In genomic region chr7:78598147-78598546, GRCm38 (mm10) we compare ENCODE assay signal across 13 mouse cellular contexts.
DNase-seq lines count a peak whose midpoint lies in the region; ATAC-seq lines count a peak whose summit lies in the region.
"Had no signal": no experiment of that assay in that cellular context is flagged by ENCODE, and none has a peak within 500 bp of the region (broad histone marks: within the 10 kb centered on the region; RNA-seq: fewer than 3 reads in every experiment).

No protein-coding gene starts in this region.

- no peak overlapping the region for H3K4me3 ChIP-seq in forebrain, embryonic 12.5 days (replicated peaks)
- no peak overlapping the region for H3K4me3 ChIP-seq in forebrain, embryonic 11.5 days (ENCODE audit: low read depth, low read length)
- H3K4me3 ChIP-seq in hindbrain, embryonic 13.5 days, result no peak overlapping the region
- no peak overlapping the region for H3K4me3 ChIP-seq in neural tube, embryonic 14.5 days (ENCODE audit: low read depth, low read length)
- H3K4me3 ChIP-seq: heart, embryonic 12.5 days; kidney, embryonic 15.5 days; myocyte had no signal

- ATAC-seq in forebrain, embryonic 12.5 days (ENCODE audit: low FRiP score), result peak; percentile 59; the same call in 1 of the 2 replicates
- no peak; the same call in 1 of the 2 replicates for ATAC-seq in forebrain, embryonic 11.5 days (replicated peaks; ENCODE audit: low FRiP score)
- peak; percentile 56 for ATAC-seq in CD4-positive, CD25-positive, alpha-beta regulatory T cell, adult 4 months
- no peak for ATAC-seq in hindbrain, embryonic 13.5 days (ENCODE audit: low FRiP score)
- peak; percentile 15; the same call in 1 of the 2 replicates for ATAC-seq in neural tube, embryonic 14.5 days (ENCODE audit: low read depth)

- H3K9me3 ChIP-seq in forebrain, embryonic 12.5 days, result no peaks in the 10 kb centered on the region
- H3K9me3 ChIP-seq in forebrain, embryonic 11.5 days (ENCODE audit: control insufficient read depth, low read length), result no peaks in the 10 kb centered on the region
- H3K9me3 ChIP-seq in hindbrain, embryonic 13.5 days, result no peaks in the 10 kb centered on the region
- H3K9me3 ChIP-seq in neural tube, embryonic 14.5 days (ENCODE audit: control insufficient read depth, low read length), result no peaks in the 10 kb centered on the region
- H3K9me3 ChIP-seq: heart, embryonic 12.5 days; kidney, embryonic 15.5 days had no signal

- peaks cover 13% of the 10 kb centered on the region for H3K27me3 ChIP-seq in forebrain, embryonic 12.5 days
- H3K27me3 ChIP-seq in forebrain, embryonic 11.5 days (ENCODE audit: control insufficient read depth, insufficient read depth, low read length), result 0 out of 2 replicates have a peak, but pooled peaks cover 2% of the 10 kb centered on the region
- peaks cover 14% of the 10 kb centered on the region; the same call in 1 of the 2 replicates for H3K27me3 ChIP-seq in hindbrain, embryonic 13.5 days
- no peaks in the 10 kb centered on the region for H3K27me3 ChIP-seq in neural tube, embryonic 14.5 days (ENCODE audit: control insufficient read depth, insufficient read depth, low read length)

- H3K4me2 ChIP-seq in forebrain, embryonic 12.5 days, result no peak overlapping the region
- no peak overlapping the region for H3K4me2 ChIP-seq in forebrain, embryonic 11.5 days (ENCODE audit: low read depth, low read length, severe bottlenecking)
- 0 out of 2 replicates have a peak overlapping the region, but pooled peaks have one; percentile 24 for H3K4me2 ChIP-seq in hindbrain, embryonic 13.5 days
- no peak overlapping the region for H3K4me2 ChIP-seq in neural tube, embryonic 14.5 days (ENCODE audit: low read depth, low read length)
- H3K4me2 ChIP-seq: heart, embryonic 12.5 days; kidney, embryonic 15.5 days; lung, embryonic 14.5 days had no signal

- WGBS in forebrain, embryonic 12.5 days, result 55% methylated on average over 12 of the region's 12 CpGs
- 52% methylated on average over 12 of the region's 12 CpGs for WGBS in forebrain, embryonic 11.5 days
- WGBS in hindbrain, embryonic 13.5 days, result 29% methylated on average over 12 of the region's 12 CpGs
- 34% methylated on average over 12 of the region's 12 CpGs for WGBS in neural tube, embryonic 14.5 days

- H3K4me1 ChIP-seq in forebrain, embryonic 12.5 days, result peaks cover 16% of the 10 kb centered on the region
- peaks cover 7% of the 10 kb centered on the region; the same call in 1 of the 2 replicates for H3K4me1 ChIP-seq in forebrain, embryonic 11.5 days (replicated peaks; ENCODE audit: control insufficient read depth, insufficient read depth, low read length)
- peaks cover 27% of the 10 kb centered on the region for H3K4me1 ChIP-seq in hindbrain, embryonic 13.5 days (replicated peaks)
- peaks cover 4% of the 10 kb centered on the region; the same call in 1 of the 2 replicates for H3K4me1 ChIP-seq in neural tube, embryonic 14.5 days (ENCODE audit: control insufficient read depth, insufficient read depth, low read length)
- H3K4me1 ChIP-seq: heart, embryonic 12.5 days had no signal

- H3K36me3 ChIP-seq in forebrain, embryonic 12.5 days (replicated peaks), result no peaks in the 10 kb centered on the region
- no peaks in the 10 kb centered on the region for H3K36me3 ChIP-seq in forebrain, embryonic 11.5 days (ENCODE audit: control insufficient read depth, insufficient read depth, low read length)
- H3K36me3 ChIP-seq in hindbrain, embryonic 13.5 days, result no peaks in the 10 kb centered on the region
- H3K36me3 ChIP-seq in neural tube, embryonic 14.5 days (ENCODE audit: control insufficient read depth, insufficient read depth, low read length), result no peaks in the 10 kb centered on the region
- H3K36me3 ChIP-seq: heart, embryonic 12.5 days; kidney, embryonic 15.5 days had no signal

- no peak for DNase-seq in forebrain, embryonic 11.5 days (ENCODE audit: low spot score)
- no peak for DNase-seq in gastrocnemius, adult 8-10 months (ENCODE audit: low spot score in 2 of 2)
- no peak for DNase-seq in adrenal gland, adult 8-10 months
- no peak for DNase-seq in urinary bladder, postnatal 25 days (ENCODE audit: low spot score)
- DNase-seq: lung, embryonic 14.5 days; spleen, adult 18-20 months had no signal

- no peak overlapping the region for H3K9ac ChIP-seq in forebrain, embryonic 12.5 days
- H3K9ac ChIP-seq in forebrain, embryonic 11.5 days (ENCODE audit: low read length), result no peak overlapping the region
- no peak overlapping the region for H3K9ac ChIP-seq in hindbrain, embryonic 13.5 days
- H3K9ac ChIP-seq in neural tube, embryonic 14.5 days (replicated peaks; ENCODE audit: low read depth, low read length), result no peak overlapping the region
- H3K9ac ChIP-seq: heart, embryonic 12.5 days; kidney, embryonic 15.5 days; lung, embryonic 14.5 days had no signal

- peak overlapping the region; percentile 19; the same call in 1 of the 2 replicates for H3K27ac ChIP-seq in forebrain, embryonic 12.5 days
- H3K27ac ChIP-seq in forebrain, embryonic 11.5 days (ENCODE audit: low read depth, low read length), result no peak overlapping the region
- H3K27ac ChIP-seq in hindbrain, embryonic 13.5 days, result no peak overlapping the region
- no peak overlapping the region for H3K27ac ChIP-seq in neural tube, embryonic 14.5 days (ENCODE audit: low read depth, low read length)
- H3K27ac ChIP-seq: kidney, embryonic 15.5 days had no signal

Comparison
In these comparisons a context has a peak if more than half of its experiments do, and no peak if none do; other contexts are left out.
1. ATAC-seq: peak in forebrain, embryonic 12.5 days (single experiment), CD4-positive, CD25-positive, alpha-beta regulatory T cell, adult 4 months (single experiment) and neural tube, embryonic 14.5 days (single experiment); none in forebrain, embryonic 11.5 days (single experiment) and hindbrain, embryonic 13.5 days (single experiment).